ENCODE assay signal across 9 mouse cellular contexts in genomic region chrX:68839548-68840444, GRCm38 (mm10). TPM values are rescaled to one million over a fixed set of nuclear protein-coding genes. Genes with fewer than 3 reads are reported as not detected.
DNase-seq lines count a peak whose midpoint lies in the region; ATAC-seq lines count a peak whose summit lies in the region.
"Had no signal": no experiment of that assay in that cellular context is flagged by ENCODE, and none has a peak within 500 bp of the region (broad histone marks: within the 10 kb centered on the region; RNA-seq: fewer than 3 reads in every experiment).

No protein-coding gene starts in this region.

- DNase-seq in frontal cortex, postnatal 10 days (ENCODE audit: low spot score in 2 of 2): no peak
- DNase-seq in 3T3-L1 (ENCODE audit: low read depth, low spot score): peak; percentile 52
- peak; percentile 10 for DNase-seq in brain, embryonic 18.5 days (ENCODE audit: low read depth, low spot score)
- DNase-seq in limb, embryonic 10.5 days (ENCODE audit: low spot score): peak; percentile 31
- DNase-seq in urinary bladder, postnatal 36 days (ENCODE audit: low spot score in 2 of 2): no peak
- DNase-seq in adrenal gland, adult 18-20 months (ENCODE audit: low spot score in 2 of 2): no peak
- no peak for DNase-seq in heart, adult 11 months

- H3K9me3 ChIP-seq in limb, embryonic 10.5 days (replicated peaks): no peaks in the 10 kb centered on the region
- H3K9me3 ChIP-seq: G1E had no signal

- peak; percentile 41; the same call in 1 of the 2 replicates for ATAC-seq in frontal cortex, adult (ENCODE audit: low TSS enrichment)

- 30% methylated on average over 5 of the region's 5 CpGs for WGBS in limb, embryonic 10.5 days

- no peaks in the 10 kb centered on the region for H3K27me3 ChIP-seq in limb, embryonic 10.5 days (ENCODE audit: low read depth, poor library complexity, severe bottlenecking)

- no peaks in the 10 kb centered on the region for H3K4me1 ChIP-seq in limb, embryonic 10.5 days

- H3K27ac ChIP-seq in limb, embryonic 10.5 days: no peak overlapping the region

- no peak overlapping the region for H3K4me3 ChIP-seq in limb, embryonic 10.5 days

- H3K36me3 ChIP-seq in limb, embryonic 10.5 days: no peaks in the 10 kb centered on the region
- H3K36me3 ChIP-seq: G1E had no signal

RNA-seq across cellular contexts. Expression of gene Gm14698, which starts 18.9 kb away (rescaled TPM):
- polyA plus RNA-seq in limb, embryonic 10.5 days (2016; fragmentation: Nextera tagmentation; extraction: Ambion mirVana): 1.2 and 1.6 TPM in 2 replicates
- total RNA-seq in adrenal gland, adult 18-20 months (2021): 1 to 10 TPM in 1 of 2 experiments, under 1 TPM in 1; 0.63 to 1.4 TPM

RNA-seq across cellular contexts. Expression of gene Gm6812, which starts 53.1 kb away (rescaled TPM):
- polyA plus RNA-seq in limb, embryonic 10.5 days (2016; fragmentation: Nextera tagmentation; extraction: Ambion mirVana): not detected in 2 replicates
- not detected for total RNA-seq in adrenal gland, adult 18-20 months (2021)
- total RNA-seq: G1E had no signal
- polyA plus RNA-seq: G1E had no signal

Comparison
In these comparisons a context has a peak if more than half of its experiments do, and no peak if none do; other contexts are left out.
1. DNase-seq: peak in 3T3-L1 (single experiment), brain, embryonic 18.5 days (single experiment) and limb, embryonic 10.5 days (single experiment); none in frontal cortex, postnatal 10 days (0 of 2), urinary bladder, postnatal 36 days (0 of 2), adrenal gland, adult 18-20 months (0 of 2) and heart, adult 11 months (single experiment).